Mouse (Mus musculus): ENCODE data around the gene Txndc11. TPM values are rescaled to one million over a fixed set of nuclear protein-coding genes. Genes with fewer than 3 reads are reported as not detected.
A peak's percentile ranks its signal among the peaks of the same experiment; 100 is the strongest.
"Not testable (repeated sequence)": the region's sequence is repeated elsewhere in the genome, so short reads cannot be mapped to it uniquely, and the experiment has no call there.

The Txndc11 gene
- polyA plus RNA-seq, 1 experiment from 2014 or later = 27.9 TPM

- H3K36me3 ChIP-seq = peaks cover 73% of the 10 kb centered on the region
- no peak for ATAC-seq (ENCODE audit: low FRiP score)
These were observed 20.1 kb upstream of the Txndc11 start for GRCm38 (mm10) chr16:11154500-11154899.

GRCm38 (mm10) chr16:11143706-11144483 is 9.4 kb upstream of the Txndc11 start:
- 20% methylated on average over 56 of the region's 56 CpGs for WGBS

More at GRCm38 (mm10) chr16:11154500-11154899, 20.1 kb upstream of the Txndc11 start:
- Histone ChIP-seq H3K4me3 (no peak overlapping the region), H3K4me1 (replicated peaks) (no peaks in the 10 kb centered on the region), H3K27me3 (no peaks in the 10 kb centered on the region), H3K9ac (no peak overlapping the region), H3K9me3 (no peaks in the 10 kb centered on the region), H3K4me2 (no peak overlapping the region), H3K27ac (no peak overlapping the region)

GRCm38 (mm10) chr16:11133476-11134347 is 738 bp downstream of the Txndc11 start:
- peaks cover 17% of the 10 kb centered on the region for H3K36me3 ChIP-seq
- peak overlapping the region; percentile 65 for H3K4me2 ChIP-seq
- WGBS = under 1% methylated on average over 31 of the region's 34 CpGs
- H3K27ac ChIP-seq = peak overlapping the region; percentile 92
- H3K4me1 ChIP-seq (replicated peaks) = peaks cover 35% of the 10 kb centered on the region
- no peak; the same call in 1 of the 2 replicates for ATAC-seq (ENCODE audit: low FRiP score)
- H3K27me3 ChIP-seq = no peaks in the 10 kb centered on the region
- H3K4me3 ChIP-seq = peak overlapping the region; percentile 98
- H3K9ac ChIP-seq = peak overlapping the region; percentile 96
- H3K9me3 ChIP-seq = no peaks in the 10 kb centered on the region

More at GRCm38 (mm10) chr16:11143706-11144483, 9.4 kb upstream of the Txndc11 start:
- not testable (repeated sequence) for ATAC-seq (ENCODE audit: low FRiP score); H3K9ac ChIP-seq; H3K4me2 ChIP-seq; H3K4me3 ChIP-seq; H3K27ac ChIP-seq; H3K4me1 ChIP-seq (replicated peaks); H3K27me3 ChIP-seq; H3K9me3 ChIP-seq
- peaks cover 76% of the 10 kb centered on the region for H3K36me3 ChIP-seq

GRCm38 (mm10) chr16:11132839-11133238 is 1.6 kb downstream of the Txndc11 start:
- H3K4me3 ChIP-seq = peak overlapping the region; percentile 98
- peaks cover 35% of the 10 kb centered on the region for H3K4me1 ChIP-seq (replicated peaks)
- peak overlapping the region; percentile 96 for H3K9ac ChIP-seq
- no peaks in the 10 kb centered on the region for H3K27me3 ChIP-seq
- 21% methylated on average over 2 of the region's 2 CpGs for WGBS
- H3K27ac ChIP-seq = no peak overlapping the region
- no peak for ATAC-seq (ENCODE audit: low FRiP score)
- no peaks in the 10 kb centered on the region for H3K9me3 ChIP-seq
- peak overlapping the region; percentile 65 for H3K4me2 ChIP-seq
- H3K36me3 ChIP-seq = peaks cover 18% of the 10 kb centered on the region

- Histone ChIP-seq H3K4me1 (replicated peaks) (peaks cover 24% of the 10 kb centered on the region), H3K9ac (no peak overlapping the region), H3K36me3 (peaks cover 32% of the 10 kb centered on the region), H3K27me3 (no peaks in the 10 kb centered on the region), H3K4me3 (no peak overlapping the region), H3K4me2 (no peak overlapping the region), H3K27ac (no peak overlapping the region), H3K9me3 (no peaks in the 10 kb centered on the region)
- 91% methylated on average over 11 of the region's 11 CpGs for WGBS
- ATAC-seq (ENCODE audit: low FRiP score) = no peak
These were observed 6.1 kb downstream of the Txndc11 start for GRCm38 (mm10) chr16:11128301-11128700.

GRCm38 (mm10) chr16:11125371-11125770 is 9.1 kb downstream of the Txndc11 start:
- Histone ChIP-seq H3K4me3 (no peak overlapping the region), H3K4me1 (replicated peaks) (no peaks in the 10 kb centered on the region), H3K4me2 (no peak overlapping the region), H3K9me3 (no peaks in the 10 kb centered on the region), H3K9ac (no peak overlapping the region), H3K36me3 (peaks cover 50% of the 10 kb centered on the region), H3K27me3 (no peaks in the 10 kb centered on the region), H3K27ac (no peak overlapping the region)
- WGBS = 99% methylated on average over 2 of the region's 2 CpGs
- no peak for ATAC-seq (ENCODE audit: low FRiP score)

GRCm38 (mm10) chr16:11124110-11124509 is 10.3 kb downstream of the Txndc11 start:
- WGBS = 100% methylated on average over 1 of the region's 1 CpGs
- no peaks in the 10 kb centered on the region for H3K9me3 ChIP-seq
- no peaks in the 10 kb centered on the region for H3K27me3 ChIP-seq
- H3K4me1 ChIP-seq (replicated peaks) = no peaks in the 10 kb centered on the region
- no peak for ATAC-seq (ENCODE audit: low FRiP score)
- no peak overlapping the region for H3K4me3 ChIP-seq
- H3K36me3 ChIP-seq = peaks cover 62% of the 10 kb centered on the region
- H3K27ac ChIP-seq = no peak overlapping the region
- H3K9ac ChIP-seq = no peak overlapping the region
- no peak overlapping the region for H3K4me2 ChIP-seq

GRCm38 (mm10) chr16:11122625-11123024 is 11.8 kb downstream of the Txndc11 start:
- Histone ChIP-seq H3K27ac (no peak overlapping the region), H3K4me1 (replicated peaks) (no peaks in the 10 kb centered on the region), H3K36me3 (peaks cover 63% of the 10 kb centered on the region), H3K9ac (no peak overlapping the region), H3K27me3 (no peaks in the 10 kb centered on the region), H3K4me3 (no peak overlapping the region), H3K9me3 (no peaks in the 10 kb centered on the region), H3K4me2 (no peak overlapping the region)
- WGBS = 95% methylated on average over 2 of the region's 2 CpGs
- ATAC-seq (ENCODE audit: low FRiP score) = no peak

GRCm38 (mm10) chr16:11109198-11109740 is 25.2 kb downstream of the Txndc11 start:
- no peak overlapping the region for H3K4me3 ChIP-seq
- no peak for ATAC-seq (ENCODE audit: low FRiP score)
- H3K4me2 ChIP-seq = no peak overlapping the region
- no peak overlapping the region for H3K27ac ChIP-seq
- no peaks in the 10 kb centered on the region for H3K27me3 ChIP-seq
- 72% methylated on average over 4 of the region's 4 CpGs for WGBS
- H3K9ac ChIP-seq = no peak overlapping the region
- H3K36me3 ChIP-seq = peaks cover 15% of the 10 kb centered on the region
- H3K4me1 ChIP-seq (replicated peaks) = no peaks in the 10 kb centered on the region
- no peaks in the 10 kb centered on the region for H3K9me3 ChIP-seq

GRCm38 (mm10) chr16:11104905-11105304 is 29.5 kb downstream of the Txndc11 start:
- Histone ChIP-seq H3K9me3 (no peaks in the 10 kb centered on the region), H3K27me3 (no peaks in the 10 kb centered on the region), H3K27ac (no peak overlapping the region), H3K4me1 (replicated peaks) (no peaks in the 10 kb centered on the region), H3K9ac (no peak overlapping the region), H3K4me3 (no peak overlapping the region), H3K36me3 (peaks cover 25% of the 10 kb centered on the region), H3K4me2 (no peak overlapping the region)
- 81% methylated on average over 1 of the region's 1 CpGs for WGBS
- no peak for ATAC-seq (ENCODE audit: low FRiP score)

- no peaks in the 10 kb centered on the region for H3K9me3 ChIP-seq
- no peaks in the 10 kb centered on the region for H3K4me1 ChIP-seq (replicated peaks)
- H3K27ac ChIP-seq = no peak overlapping the region
- H3K4me3 ChIP-seq = no peak overlapping the region
- H3K36me3 ChIP-seq = peaks cover 17% of the 10 kb centered on the region
- H3K9ac ChIP-seq = no peak overlapping the region
- no peak overlapping the region for H3K4me2 ChIP-seq
- no peaks in the 10 kb centered on the region for H3K27me3 ChIP-seq
- WGBS = 91% methylated on average over 3 of the region's 3 CpGs
- no peak for ATAC-seq (ENCODE audit: low FRiP score)
These were observed 37.1 kb downstream of the Txndc11 start for GRCm38 (mm10) chr16:11097301-11097700.

- H3K27ac ChIP-seq = no peak overlapping the region
- ATAC-seq (ENCODE audit: low FRiP score) = no peak
- H3K4me3 ChIP-seq = no peak overlapping the region
- H3K9me3 ChIP-seq = no peaks in the 10 kb centered on the region
- no peaks in the 10 kb centered on the region for H3K4me1 ChIP-seq (replicated peaks)
- WGBS = 90% methylated on average over 13 of the region's 13 CpGs
- peaks cover 42% of the 10 kb centered on the region for H3K36me3 ChIP-seq
- no peak overlapping the region for H3K4me2 ChIP-seq
- no peak overlapping the region for H3K9ac ChIP-seq
- no peaks in the 10 kb centered on the region for H3K27me3 ChIP-seq
These were observed 40.6 kb downstream of the Txndc11 start for GRCm38 (mm10) chr16:11093717-11094386.
